Mouse (Mus musculus) heart, embryonic 14.5 days (tissue): ENCODE data around the gene Pkn2. TPM values are rescaled to one million over a fixed set of nuclear protein-coding genes. Genes with fewer than 3 reads are reported as not detected.

ENCODE experiments used
- ATAC-seq: fragments of 200-750 bp; cut with Nextera tagmentation; 2 replicates; pipeline ENCODE4 v1.8.0; 2017; ENCODE audit warnings: low read depth, moderate TSS enrichment; ENCODE audit not compliant: insufficient number of reproducible peaks, insufficient read depth, low FRiP score
- H3K27ac ChIP-seq, 2 experiments: fragments of 200-500 bp in 1 of 2; fragments of 300-500 bp in 1 of 2; sonication (generic) in 1 of 2; replicated peaks in 1 of 2; 2 replicates each; pipeline ENCODE4 v1.5.1; 2012 to 2014; ENCODE audit warnings: low read depth in 2 of 2, low read length in 2 of 2, control low read depth in 1 of 2, mild to moderate bottlenecking in 1 of 2, mixed read lengths in 1 of 2; ENCODE audit not compliant: control insufficient read depth in 1 of 2, insufficient read depth in 1 of 2
- H3K27me3 ChIP-seq: fragments of 300-500 bp; sonication (generic); 2 replicates; pipeline ENCODE4 v1.6.1; 2014; ENCODE audit warnings: mild to moderate bottlenecking, low read length, control low read depth; ENCODE audit not compliant: control insufficient read depth, insufficient read depth
- H3K36me3 ChIP-seq: fragments of 300-500 bp; sonication (generic); 2 replicates; pipeline ENCODE4 v1.6.1; 2014; ENCODE audit warnings: mild to moderate bottlenecking, control low read depth, low read length, mixed read lengths; ENCODE audit not compliant: control insufficient read depth, insufficient read depth
- H3K4me1 ChIP-seq, 2 experiments: fragments of 200-500 bp in 1 of 2; fragments of 300-500 bp in 1 of 2; sonication (generic) in 1 of 2; 2 replicates each; pipeline ENCODE4 v1.6.1; 2012 to 2014; ENCODE audit warnings: low read length in 2 of 2, control low read depth in 1 of 2, mixed read lengths in 1 of 2; ENCODE audit not compliant: control insufficient read depth in 2 of 2, insufficient read depth in 2 of 2
- H3K4me2 ChIP-seq: fragments of 300-500 bp; sonication (generic); 2 replicates; pipeline ENCODE4 v1.6.1; 2014; ENCODE audit warnings: mild to moderate bottlenecking, low read length
- H3K4me3 ChIP-seq, 2 experiments: fragments of 200-500 bp in 1 of 2; fragments of 300-500 bp in 1 of 2; sonication (generic) in 1 of 2; 2 replicates each; pipeline ENCODE4 v1.5.1; 2012 to 2014; ENCODE audit warnings: low read length in 2 of 2, mild to moderate bottlenecking in 2 of 2, control low read depth in 1 of 2, low read depth in 1 of 2, moderate library complexity in 1 of 2; ENCODE audit not compliant: control insufficient read depth in 1 of 2, insufficient read depth in 1 of 2
- H3K9ac ChIP-seq: fragments of 300-500 bp; sonication (generic); 2 replicates; pipeline ENCODE4 v1.6.1; 2014; ENCODE audit warnings: mild to moderate bottlenecking, low read length
- H3K9me3 ChIP-seq: fragments of 300-500 bp; sonication (generic); 2 replicates; pipeline ENCODE4 v1.6.1; 2016; ENCODE audit warnings: low read length, control low read depth; ENCODE audit not compliant: control insufficient read depth
- WGBS: fragments of 180-500 bp; shearing (Covaris S2); extraction: QIAGEN DNeasy Blood & Tissue Kit; methylation state at CpG from one replicate; pipeline ENCODE4 v1.1.7; 2014; 5-methylcytosine and 5-hydroxymethylcytosine counted together
- polyA plus RNA-seq: library from polyadenylated mRNA; unstranded; fragments of >200 nt; fragmentation: Nextera tagmentation; extraction: Ambion mirVana; gene quantifications from 2 replicates; pipeline ENCODE4 v1.2.1, GENCODE M21; 2014

Gene Pkn2
- polyA plus RNA-seq, 1 experiment from 2014 or later = 43.9 TPM

DNA sequence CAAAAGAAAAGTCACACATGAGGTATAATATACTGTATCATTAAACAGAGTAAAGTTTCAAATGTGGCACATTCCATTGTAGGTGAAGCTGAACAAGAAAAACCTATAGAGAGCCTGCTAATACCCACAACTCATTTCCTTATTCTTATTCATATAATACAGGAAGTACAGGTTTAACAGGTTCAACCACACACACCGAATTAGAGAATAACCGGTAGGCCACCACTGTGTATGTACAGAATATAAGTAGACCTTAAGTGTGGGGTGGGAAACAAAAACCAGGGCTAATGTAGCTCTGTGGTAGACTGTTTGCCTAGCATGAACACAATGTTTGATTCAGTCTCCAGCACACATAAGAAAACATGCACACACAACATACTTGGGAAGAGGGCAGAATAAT is 18.6 kb downstream of the Pkn2 start:
- no peak overlapping the region for H3K9ac ChIP-seq
- 94% methylated on average over 2 of the region's 2 CpGs for WGBS
- no peaks in the 10 kb centered on the region for H3K4me1 ChIP-seq
- H3K4me3 ChIP-seq = no peak overlapping the region
- no peak overlapping the region for H3K27ac ChIP-seq
- ATAC-seq = no peak
- H3K9me3 ChIP-seq = no peaks in the 10 kb centered on the region
- H3K27me3 ChIP-seq = no peaks in the 10 kb centered on the region
- no peaks in the 10 kb centered on the region for H3K36me3 ChIP-seq
- H3K4me2 ChIP-seq = no peak overlapping the region

DNA sequence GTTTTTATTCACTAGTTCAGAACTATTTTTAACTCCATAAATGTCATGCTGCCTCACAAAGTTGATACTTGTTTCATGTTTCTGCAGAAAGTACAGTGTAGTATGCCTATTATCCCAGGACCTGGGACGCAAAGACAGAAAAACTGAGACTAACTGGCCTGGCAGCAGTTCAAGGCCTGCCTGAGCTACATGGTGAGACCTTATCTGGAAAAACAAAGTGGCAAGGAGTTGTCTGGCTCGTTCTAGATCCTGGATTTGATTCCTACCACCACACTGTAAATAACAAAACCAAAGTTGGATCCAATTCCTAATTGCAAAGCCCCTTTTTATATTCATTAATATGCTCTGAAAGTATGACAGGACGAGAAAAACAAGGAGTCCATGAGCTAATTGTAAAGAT is 25.0 kb downstream of the Pkn2 start:
- Histone ChIP-seq H3K4me3 (no peak overlapping the region), H3K27me3 (no peaks in the 10 kb centered on the region), H3K36me3 (peaks cover 3% of the 10 kb centered on the region; the same call in 1 of the 2 replicates), H3K4me2 (no peak overlapping the region), H3K9me3 (no peaks in the 10 kb centered on the region), H3K27ac (no peak overlapping the region; a peak in 1 of 4 replicates), H3K4me1 (peaks cover 2 to 10% of the 10 kb centered on the region in 2 experiments; a peak in 3 of 4 replicates), H3K9ac (no peak overlapping the region)
- 39% methylated on average over 3 of the region's 3 CpGs for WGBS
- ATAC-seq = no peak

DNA sequence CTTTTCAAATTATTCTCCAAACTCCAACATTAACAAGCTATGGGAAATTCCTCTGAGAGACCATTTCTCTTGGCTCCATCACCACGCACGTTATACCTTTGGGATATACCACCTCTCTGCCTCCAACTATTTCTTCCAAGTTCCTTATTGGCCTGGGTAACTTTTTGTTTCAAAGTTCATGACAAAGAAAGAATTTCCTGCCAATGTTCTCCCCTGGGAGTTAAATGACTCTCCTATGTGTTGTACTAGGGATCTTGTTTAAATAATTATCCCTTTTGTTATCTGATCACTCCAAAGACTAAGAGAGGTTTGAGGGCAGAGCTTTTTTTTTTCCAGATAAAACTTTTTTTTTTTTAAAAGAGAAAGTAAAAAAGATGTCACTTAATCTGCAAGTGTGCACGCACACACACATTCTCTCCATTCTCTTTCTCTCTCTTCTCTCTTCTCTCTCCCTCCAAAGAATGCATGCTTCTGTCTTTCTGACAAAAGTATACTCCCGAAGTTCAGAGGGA is 25.8 kb downstream of the Pkn2 start:
- ATAC-seq = no peak
- no peaks in the 10 kb centered on the region for H3K27me3 ChIP-seq
- H3K9me3 ChIP-seq = no peaks in the 10 kb centered on the region
- H3K27ac ChIP-seq = no peak overlapping the region
- peaks cover 2 to 10% of the 10 kb centered on the region in 2 experiments; a peak in 3 of 4 replicates for H3K4me1 ChIP-seq
- no peak overlapping the region for H3K4me2 ChIP-seq
- H3K36me3 ChIP-seq = peaks cover 3% of the 10 kb centered on the region; the same call in 1 of the 2 replicates
- no peak overlapping the region for H3K9ac ChIP-seq
- H3K4me3 ChIP-seq = no peak overlapping the region
- 74% methylated on average over 4 of the region's 4 CpGs for WGBS

DNA sequence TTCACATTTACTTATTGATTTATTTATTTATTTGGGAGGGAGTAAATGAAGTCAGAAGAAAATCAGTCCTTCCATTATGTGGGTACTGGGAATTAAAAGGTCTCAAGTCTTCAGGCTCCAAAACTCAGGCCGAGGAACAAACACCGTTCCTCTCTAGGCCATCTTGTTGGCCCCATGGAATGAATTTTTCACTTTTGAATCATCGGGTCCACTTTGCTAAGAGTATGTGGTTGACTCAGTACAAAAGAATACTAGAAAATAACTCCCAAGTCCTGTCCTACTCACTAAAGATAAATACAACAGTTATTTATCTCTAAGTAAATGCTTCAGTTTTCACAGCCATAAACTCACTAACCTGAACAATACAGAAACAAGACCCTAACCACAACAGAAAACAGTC is 28.9 kb downstream of the Pkn2 start:
- no peak overlapping the region for H3K9ac ChIP-seq
- no peak overlapping the region for H3K4me3 ChIP-seq
- H3K4me2 ChIP-seq = no peak overlapping the region
- no peaks in the 10 kb centered on the region for H3K27me3 ChIP-seq
- H3K9me3 ChIP-seq = no peaks in the 10 kb centered on the region
- peaks cover 5% of the 10 kb centered on the region; the same call in 1 of the 2 replicates for H3K36me3 ChIP-seq
- ATAC-seq = no peak
- H3K27ac ChIP-seq = no peak overlapping the region
- 89% methylated on average over 3 of the region's 3 CpGs for WGBS
- H3K4me1 ChIP-seq = peaks cover 2 to 10% of the 10 kb centered on the region in 2 experiments; a peak in 3 of 4 replicates

DNA sequence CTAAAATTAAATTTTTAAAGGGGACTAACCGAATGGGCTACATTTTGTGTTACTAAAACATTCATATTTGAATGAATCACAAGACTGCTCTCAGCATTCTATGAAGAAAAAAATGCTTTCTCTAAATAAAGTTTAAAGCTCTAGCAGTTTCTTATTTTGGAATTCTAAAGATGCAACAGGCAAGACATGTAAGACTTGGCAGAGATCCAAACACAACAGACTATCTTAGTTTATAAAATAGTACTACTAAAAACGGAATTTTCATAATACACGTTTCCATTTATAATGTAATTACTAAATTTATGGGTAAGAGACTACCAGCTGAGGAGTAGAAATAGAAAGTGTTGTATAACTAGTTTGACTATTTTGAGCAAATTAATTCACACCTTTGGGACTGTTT is 30.2 kb downstream of the Pkn2 start:
- H3K36me3 ChIP-seq = peaks cover 5% of the 10 kb centered on the region; the same call in 1 of the 2 replicates
- H3K27me3 ChIP-seq = no peaks in the 10 kb centered on the region
- peaks cover 0 to 5% of the 10 kb centered on the region in 2 experiments; a peak in 1 of 4 replicates for H3K4me1 ChIP-seq
- H3K4me3 ChIP-seq = no peak overlapping the region
- H3K9ac ChIP-seq = no peak overlapping the region
- 57% methylated on average over 3 of the region's 3 CpGs for WGBS
- H3K27ac ChIP-seq = no peak overlapping the region
- no peaks in the 10 kb centered on the region for H3K9me3 ChIP-seq
- H3K4me2 ChIP-seq = no peak overlapping the region
- no peak for ATAC-seq

DNA sequence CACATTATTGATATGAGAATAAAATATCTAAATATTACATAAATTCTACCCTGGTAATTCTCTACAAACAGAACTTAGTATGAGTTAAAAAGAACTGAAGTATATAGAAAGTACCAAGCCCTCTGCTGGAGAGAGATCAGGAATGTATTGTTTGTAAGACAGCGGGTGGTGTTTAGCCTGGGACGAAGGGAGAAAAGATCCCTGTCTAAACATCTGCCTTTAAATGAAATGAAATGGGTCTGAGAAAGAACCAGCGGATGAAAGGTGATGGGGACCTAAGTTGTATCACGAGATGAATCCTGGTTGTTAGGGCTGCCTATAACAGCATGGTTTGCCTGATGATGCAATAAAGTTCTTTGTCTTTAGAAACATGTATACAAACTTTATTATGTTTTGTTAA is 41.8 kb downstream of the Pkn2 start:
- H3K9me3 ChIP-seq = no peaks in the 10 kb centered on the region
- no peak overlapping the region for H3K4me2 ChIP-seq
- WGBS = 85% methylated on average over 4 of the region's 4 CpGs
- no peak overlapping the region for H3K4me3 ChIP-seq
- H3K36me3 ChIP-seq = peaks cover 15% of the 10 kb centered on the region
- H3K9ac ChIP-seq = no peak overlapping the region
- H3K4me1 ChIP-seq = no peaks in the 10 kb centered on the region
- no peak for ATAC-seq
- H3K27me3 ChIP-seq = no peaks in the 10 kb centered on the region
- no peak overlapping the region for H3K27ac ChIP-seq

DNA sequence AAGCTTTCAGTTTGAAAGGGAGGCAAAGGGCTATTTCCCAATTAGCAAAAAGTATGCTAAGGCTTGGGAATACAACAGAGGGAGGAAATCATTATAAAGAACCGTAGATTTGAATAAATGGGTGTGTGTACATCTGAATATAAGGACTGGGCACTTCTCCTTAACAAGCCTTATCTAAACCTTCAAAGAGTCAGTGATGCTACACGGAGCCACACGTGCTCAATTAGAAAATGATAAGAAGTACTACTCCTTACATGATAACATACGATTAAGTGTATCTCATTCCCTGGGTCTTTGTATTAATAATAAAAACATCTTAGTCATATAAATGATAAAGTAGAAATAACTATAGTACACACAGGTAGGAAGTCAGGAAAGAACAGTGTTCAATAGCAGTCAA is 47.0 kb downstream of the Pkn2 start:
- peaks cover 21% of the 10 kb centered on the region for H3K36me3 ChIP-seq
- no peak overlapping the region for H3K4me2 ChIP-seq
- no peak overlapping the region for H3K27ac ChIP-seq
- H3K4me1 ChIP-seq = no peaks in the 10 kb centered on the region
- no peaks in the 10 kb centered on the region for H3K9me3 ChIP-seq
- no peak for ATAC-seq
- H3K9ac ChIP-seq = no peak overlapping the region
- 68% methylated on average over 4 of the region's 4 CpGs for WGBS
- no peaks in the 10 kb centered on the region for H3K27me3 ChIP-seq
- no peak overlapping the region for H3K4me3 ChIP-seq

DNA sequence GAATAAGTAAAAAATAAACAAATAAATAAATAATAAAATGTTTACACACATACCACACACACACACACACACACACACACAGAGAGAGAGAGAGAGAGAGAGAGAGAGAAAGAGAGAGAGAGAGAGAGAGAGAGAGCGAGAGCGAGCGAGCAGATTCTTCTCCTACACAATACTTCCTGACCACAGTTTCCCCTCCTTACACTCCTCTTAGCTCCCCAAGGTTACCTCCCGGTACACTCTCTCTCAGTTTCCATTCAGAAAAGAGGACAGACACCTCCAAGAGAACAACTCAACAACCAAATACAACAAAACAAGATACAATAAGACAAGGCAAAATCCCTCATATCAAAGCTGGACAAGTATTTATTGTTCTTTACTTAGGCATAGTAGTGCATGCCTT is 47.8 kb downstream of the Pkn2 start:
- H3K27ac ChIP-seq = no peak overlapping the region
- WGBS = 83% methylated on average over 4 of the region's 4 CpGs
- H3K4me3 ChIP-seq = no peak overlapping the region
- H3K36me3 ChIP-seq = peaks cover 25% of the 10 kb centered on the region
- H3K9me3 ChIP-seq = no peaks in the 10 kb centered on the region
- no peak for ATAC-seq
- no peak overlapping the region for H3K9ac ChIP-seq
- H3K4me1 ChIP-seq = no peaks in the 10 kb centered on the region
- H3K4me2 ChIP-seq = no peak overlapping the region
- H3K27me3 ChIP-seq = no peaks in the 10 kb centered on the region
